In genomic region chr9:56260495-56261136, GRCm38 (mm10) we compare ENCODE assay signal across 16 mouse cellular contexts.
DNase-seq lines count a peak whose midpoint lies in the region; ATAC-seq lines count a peak whose summit lies in the region.
"Had no signal": no experiment of that assay in that cellular context is flagged by ENCODE, and none has a peak within 500 bp of the region (broad histone marks: within the 10 kb centered on the region; RNA-seq: fewer than 3 reads in every experiment).

No protein-coding gene starts in this region.

- peaks cover 5% of the 10 kb centered on the region for H3K9me3 ChIP-seq in megakaryocyte, embryonic 14.5 days

- DNase-seq in heart, adult 11 months, result peak; percentile 79
- DNase-seq in heart, adult 8-10 months (ENCODE audit: low spot score), result no peak
- peak; percentile 16 for DNase-seq in Muller cell, postnatal 12 days (ENCODE audit: inconsistent ontology term)
- peak; percentile 36 for DNase-seq in naive thymus-derived CD4-positive, alpha-beta T cell, adult 2 months (ENCODE audit: low read depth)
- no peak for DNase-seq in layer of hippocampus, postnatal 25 days (ENCODE audit: extremely low spot score in 1 of 2, low spot score in 1 of 2)
- DNase-seq in testis, postnatal 14 days (ENCODE audit: low spot score), result no peak
- DNase-seq: B cell, adult 2 months; embryo, embryonic 11 days; gastrocnemius, postnatal 10 days; kidney, adult 8-10 months; kidney, postnatal 4 days had no signal

- peaks cover 27% of the 10 kb centered on the region for H3K4me1 ChIP-seq in megakaryocyte, embryonic 14.5 days
- H3K4me1 ChIP-seq: forebrain, embryonic 13.5 days; hindbrain, embryonic 15.5 days had no signal

- peak overlapping the region; percentile 3 for H3K4me3 ChIP-seq in megakaryocyte, embryonic 14.5 days (replicated peaks)
- H3K4me3 ChIP-seq: forebrain, embryonic 13.5 days; hindbrain, embryonic 15.5 days; liver, embryonic 12.5 days had no signal

- H3K27me3 ChIP-seq in megakaryocyte, embryonic 14.5 days (replicated peaks), result no peaks in the 10 kb centered on the region
- H3K27me3 ChIP-seq: forebrain, embryonic 13.5 days; hindbrain, embryonic 15.5 days; liver, embryonic 12.5 days had no signal

- no peak for ATAC-seq in megakaryocyte, adult 5-6 weeks (ENCODE audit: poor library complexity, severe bottlenecking)
- ATAC-seq: forebrain, embryonic 13.5 days; liver, embryonic 12.5 days had no signal

- H3K36me3 ChIP-seq in megakaryocyte, embryonic 14.5 days (replicated peaks; ENCODE audit: low read length), result peaks cover 33% of the 10 kb centered on the region
- H3K36me3 ChIP-seq: hindbrain, embryonic 15.5 days had no signal

Comparison
In these comparisons a context has a peak if more than half of its experiments do, and no peak if none do; other contexts are left out.
1. DNase-seq: peak in heart, adult 11 months (single experiment), Muller cell, postnatal 12 days (single experiment) and naive thymus-derived CD4-positive, alpha-beta T cell, adult 2 months (single experiment); none in heart, adult 8-10 months (single experiment), layer of hippocampus, postnatal 25 days (0 of 2) and testis, postnatal 14 days (single experiment).